ENCODE assay signal across 21 mouse cellular contexts in the genomic region with DNA sequence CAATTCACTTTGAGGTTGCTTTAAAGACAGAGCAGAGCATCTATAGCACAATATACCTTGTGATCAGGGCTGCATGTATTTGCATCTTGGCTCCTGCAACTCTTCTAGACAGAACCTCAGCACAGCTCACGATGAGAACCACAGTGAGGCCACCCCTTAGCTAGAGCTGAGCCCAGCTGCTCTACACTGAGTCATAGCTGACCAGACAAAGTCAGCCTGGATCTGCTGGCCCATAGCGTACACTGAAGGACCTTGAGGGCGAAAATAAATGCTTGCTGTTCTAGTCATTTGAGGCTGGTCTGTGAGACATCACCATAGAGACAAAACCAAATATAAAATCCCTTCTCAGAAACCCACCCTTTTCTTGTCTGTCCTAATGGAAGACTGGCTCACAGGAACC.
DNase-seq lines count a peak whose midpoint lies in the region; ATAC-seq and TF ChIP-seq lines count a peak whose summit lies in the region.
"Had no signal": no experiment of that assay in that cellular context is flagged by ENCODE, and none has a peak within 500 bp of the region (broad histone marks: within the 10 kb centered on the region; RNA-seq: fewer than 3 reads in every experiment).

No protein-coding gene starts in this region.

- no peaks in the 10 kb centered on the region for H3K27me3 ChIP-seq in C2C12 (ENCODE audit: control insufficient read depth, insufficient read depth, insufficient read length)
- no peaks in the 10 kb centered on the region for H3K27me3 ChIP-seq in limb, embryonic 10.5 days (ENCODE audit: low read depth, poor library complexity, severe bottlenecking)
- H3K27me3 ChIP-seq: embryonic facial prominence, embryonic 15.5 days had no signal

- H3ac ChIP-seq in C2C12 (ENCODE audit: control insufficient read depth, insufficient read length, low read depth), result no peak overlapping the region

- no peak for DNase-seq in frontal cortex, postnatal 25 days (ENCODE audit: low spot score in 2 of 2)
- peak; percentile 48 for DNase-seq in brain, adult 2 months (ENCODE audit: low read depth, low spot score)
- DNase-seq in limb, embryonic 10.5 days (ENCODE audit: low spot score), result no peak
- DNase-seq in spleen, postnatal 36 days (ENCODE audit: low spot score in 2 of 2), result no peak
- DNase-seq: cerebellum, adult 18-20 months; cerebellum, postnatal 14 days; kidney, adult 9 months; kidney, postnatal 14 days; right cerebral cortex, postnatal 14 days; spleen, adult 18-20 months; thymus, postnatal 25 days had no signal

- TF ChIP-seq CTCF in C2C12 (IDR thresholded peaks at IDR 0.05; ENCODE audit: control insufficient read depth, insufficient read depth, insufficient read length), result no peak

- no peaks in the 10 kb centered on the region for H3K36me3 ChIP-seq in C2C12 (ENCODE audit: control insufficient read depth, insufficient read depth)
- no peaks in the 10 kb centered on the region for H3K36me3 ChIP-seq in limb, embryonic 10.5 days
- H3K36me3 ChIP-seq: embryonic facial prominence, embryonic 15.5 days; forebrain, embryonic 10.5 days; hindbrain, embryonic 10.5 days had no signal

- no peak overlapping the region for H3K4me3 ChIP-seq in C2C12 (ENCODE audit: insufficient read depth, poor library complexity, severe bottlenecking)
- no peak overlapping the region for H3K4me3 ChIP-seq in limb, embryonic 10.5 days
- H3K4me3 ChIP-seq: embryonic facial prominence, embryonic 15.5 days; forebrain, embryonic 10.5 days; hindbrain, embryonic 10.5 days had no signal

- 94% methylated on average over 3 of the region's 3 CpGs for WGBS in limb, embryonic 10.5 days

- no peaks in the 10 kb centered on the region for H3K79me3 ChIP-seq in C2C12 (ENCODE audit: low read depth)

- peaks cover 46% of the 10 kb centered on the region for H3K4me1 ChIP-seq in limb, embryonic 10.5 days

- no peaks in the 10 kb centered on the region for H3K9me3 ChIP-seq in limb, embryonic 10.5 days (replicated peaks)
- H3K9me3 ChIP-seq: embryonic facial prominence, embryonic 15.5 days; forebrain, embryonic 10.5 days; hindbrain, embryonic 10.5 days had no signal

- H3K79me2 ChIP-seq in C2C12 (ENCODE audit: control insufficient read depth, insufficient read depth), result no peaks in the 10 kb centered on the region

- ATAC-seq in frontal cortex, adult (ENCODE audit: low TSS enrichment), result peak; percentile 47; the same call in 1 of the 2 replicates
- no peak for ATAC-seq in monocyte, adult 5-6 weeks (replicated peaks; ENCODE audit: insufficient number of reproducible peaks, low FRiP score, low TSS enrichment, poor library complexity, severe bottlenecking)
- ATAC-seq: forebrain, embryonic 16.5 days; hindbrain, postnatal 0 days; intestine, embryonic 16.5 days; lung, postnatal 0 days had no signal

- H3K27ac ChIP-seq in limb, embryonic 10.5 days, result peak overlapping the region; percentile 31
- H3K27ac ChIP-seq: embryonic facial prominence, embryonic 15.5 days; forebrain, embryonic 10.5 days; hindbrain, embryonic 10.5 days; hindbrain, postnatal 0 days had no signal

TF ChIP-seq in C2C12, 6 proteins besides CTCF, POLR2A, EP300 and RAD21:
- TF ChIP-seq MYOD1 (IDR thresholded peaks at IDR 0.05; ENCODE audit: control insufficient read depth, insufficient read length, low read depth), result peak; percentile 15
- TF ChIP-seq MYOG (IDR thresholded peaks at IDR 0.05; ENCODE audit: control insufficient read depth, extremely low read depth, insufficient read length), result no peak
